Mouse (Mus musculus): ENCODE measurements around the gene Acsbg1.

GRCm38 (mm10) chr9:54614182-54614850 is 47.4 kb downstream of the Acsbg1 start:
- TF ChIP-seq POLR2A (IDR thresholded peaks at IDR 0.05; ENCODE audit: extremely low read depth, insufficient read depth, low read length), result no peak
- TF ChIP-seq CTCF (IDR thresholded peaks at IDR 0.05; ENCODE audit: low read depth, low read length), result peak; percentile 54; the same call in 1 of the 2 replicates

Measured in liver, adult 2 months (tissue).